Mouse (Mus musculus): ENCODE data around the gene Gm28035. TPM values are rescaled to one million over a fixed set of nuclear protein-coding genes. Genes with fewer than 3 reads are reported as not detected.

The Gm28035 gene
- polyA plus RNA-seq, 1 experiment: 0.55 TPM

DNA sequence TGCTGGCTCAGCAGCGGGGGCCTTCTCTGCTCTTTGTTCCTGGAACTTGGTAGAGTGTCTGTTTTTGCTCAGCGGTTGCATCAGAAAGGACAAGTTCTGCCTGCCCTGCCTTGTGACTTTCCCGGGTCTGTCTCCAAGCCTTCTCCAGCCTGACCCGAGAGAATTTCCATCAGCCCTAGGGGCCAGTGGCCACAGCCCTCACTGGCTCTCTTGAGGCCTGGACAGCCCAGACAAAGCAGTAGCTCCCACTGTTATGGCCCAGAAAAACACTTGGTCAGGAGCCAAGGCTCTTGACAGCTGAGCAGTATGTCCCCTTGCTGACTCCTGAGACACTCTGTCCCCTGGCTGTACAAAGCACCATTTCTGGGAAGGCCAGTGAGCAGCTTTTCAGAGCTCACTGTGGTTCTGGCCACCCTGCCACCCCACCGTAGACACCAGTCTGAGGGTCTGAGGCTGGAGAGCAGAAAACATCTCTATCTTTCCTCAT lies 25.4 kb downstream of the Gm28035 start, which contains the start of gene Phyhd1:
Gene Phyhd1, plus strand, starts transcription at position 437 of the 487 bp plus-strand sequence.
- peak within 1 kb of the TSS; percentile 10 for H3K4me3 ChIP-seq
- TF ChIP-seq MYOG (IDR thresholded peaks at IDR 0.05; ENCODE audit: control insufficient read depth in 1 of 3, insufficient read depth in 1 of 3, insufficient read length in 2 of 3, low read depth in 2 of 3): peak in 2 of 3 experiments; percentile 43 to 75
- no peak for TF ChIP-seq TCF12 (IDR thresholded peaks at IDR 0.05; ENCODE audit: insufficient read depth, poor library complexity, severe bottlenecking)
- no peak for TF ChIP-seq REST (IDR thresholded peaks at IDR 0.05; ENCODE audit: insufficient read depth, insufficient read length)
- TF ChIP-seq TCF3 (IDR thresholded peaks at IDR 0.05; ENCODE audit: insufficient read length, low read depth): no peak
- no peak for TF ChIP-seq MAX (IDR thresholded peaks at IDR 0.05; ENCODE audit: low read depth)
- peak; percentile 28 for TF ChIP-seq POLR2A (IDR thresholded peaks at IDR 0.05; ENCODE audit: insufficient read length, low read depth)
- peak; percentile 48 for TF ChIP-seq POLR2AphosphoS2 (IDR thresholded peaks at IDR 0.05; ENCODE audit: insufficient read length, low read depth)
- TF ChIP-seq E2F4 (IDR thresholded peaks at IDR 0.05; ENCODE audit: insufficient read depth): no peak
- TF ChIP-seq SRF (IDR thresholded peaks at IDR 0.05; ENCODE audit: control insufficient read depth, insufficient read length, low read depth): no peak
- no peak for TF ChIP-seq USF1 (IDR thresholded peaks at IDR 0.05; ENCODE audit: low read depth)
- peak; percentile 91 for TF ChIP-seq CEBPB (IDR thresholded peaks at IDR 0.05; ENCODE audit: insufficient read depth, poor library complexity, severe bottlenecking)
- peak in 2 of 3 experiments; percentile 56 to 65 for TF ChIP-seq MYOD1 (IDR thresholded peaks at IDR 0.05; ENCODE audit: control insufficient read depth in 1 of 3, insufficient read length in 2 of 3, low read depth in 2 of 3)

GRCm38 (mm10) chr2:30266392-30266941 lies 26.1 kb downstream of the Gm28035 start:
- Histone ChIP-seq H3K27me3 (ENCODE audit: control insufficient read depth, insufficient read depth, insufficient read length) (no peaks in the 10 kb centered on the region), H3K4me3 (peak overlapping the region; percentile 10), H3K79me2 (ENCODE audit: control insufficient read depth, insufficient read depth) (peaks cover 3% of the 10 kb centered on the region), H3K36me3 (ENCODE audit: control insufficient read depth, insufficient read depth) (peaks cover 33% of the 10 kb centered on the region), H3ac (ENCODE audit: control insufficient read depth, insufficient read length) (no peak overlapping the region), H3K4me2 (ENCODE audit: low read depth) (peak overlapping the region; percentile 72)
- TF ChIP-seq POLR2AphosphoS2 (IDR thresholded peaks at IDR 0.05; ENCODE audit: insufficient read length, low read depth) (peak; percentile 29), MYOD1 (IDR thresholded peaks at IDR 0.05; ENCODE audit: control insufficient read depth in 1 of 3, insufficient read length in 2 of 3, low read depth in 2 of 3) (no peak), CEBPB (IDR thresholded peaks at IDR 0.05; ENCODE audit: insufficient read depth, poor library complexity, severe bottlenecking) (no peak), TCF12 (IDR thresholded peaks at IDR 0.05; ENCODE audit: insufficient read depth, poor library complexity, severe bottlenecking) (no peak), TCF3 (IDR thresholded peaks at IDR 0.05; ENCODE audit: insufficient read length, low read depth) (no peak), POLR2A (IDR thresholded peaks at IDR 0.05; ENCODE audit: insufficient read length, low read depth) (peak; percentile 39)

More for the DNA sequence above, 25.4 kb downstream of the Gm28035 start, which contains the start of gene Phyhd1:
- H3ac ChIP-seq (ENCODE audit: control insufficient read depth, insufficient read length): no peak within 1 kb of the TSS
- peak within 1 kb of the TSS; percentile 72 for H3K4me2 ChIP-seq (ENCODE audit: low read depth)
- H3K36me3 ChIP-seq (ENCODE audit: control insufficient read depth, insufficient read depth): peaks cover 39% of the 10 kb centered on the region
- no peaks in the 10 kb centered on the region for H3K27me3 ChIP-seq (ENCODE audit: control insufficient read depth, insufficient read depth, insufficient read length)
- H3K79me2 ChIP-seq (ENCODE audit: control insufficient read depth, insufficient read depth): peaks cover 10% of the 10 kb centered on the region

GRCm38 (mm10) chr2:30267466-30267865 lies 27.1 kb downstream of the Gm28035 start:
- TF ChIP-seq POLR2A (IDR thresholded peaks at IDR 0.05; ENCODE audit: insufficient read length, low read depth) (peak; percentile 33), TCF3 (IDR thresholded peaks at IDR 0.05; ENCODE audit: insufficient read length, low read depth) (no peak), MAX (IDR thresholded peaks at IDR 0.05; ENCODE audit: low read depth) (no peak), POLR2AphosphoS2 (IDR thresholded peaks at IDR 0.05; ENCODE audit: insufficient read length, low read depth) (peak; percentile 28), TCF12 (IDR thresholded peaks at IDR 0.05; ENCODE audit: insufficient read depth, poor library complexity, severe bottlenecking) (no peak), REST (IDR thresholded peaks at IDR 0.05; ENCODE audit: insufficient read depth, insufficient read length) (no peak), MYOG (IDR thresholded peaks at IDR 0.05; ENCODE audit: control insufficient read depth in 1 of 3, insufficient read depth in 1 of 3, insufficient read length in 2 of 3, low read depth in 2 of 3) (no peak), E2F4 (IDR thresholded peaks at IDR 0.05; ENCODE audit: insufficient read depth) (no peak)
- no peaks in the 10 kb centered on the region for H3K27me3 ChIP-seq (ENCODE audit: control insufficient read depth, insufficient read depth, insufficient read length)
- peaks cover 26% of the 10 kb centered on the region for H3K36me3 ChIP-seq (ENCODE audit: control insufficient read depth, insufficient read depth)
- peak overlapping the region; percentile 72 for H3K4me2 ChIP-seq (ENCODE audit: low read depth)
- no peak overlapping the region for H3ac ChIP-seq (ENCODE audit: control insufficient read depth, insufficient read length)
- H3K4me3 ChIP-seq: peak overlapping the region; percentile 10
- H3K79me2 ChIP-seq (ENCODE audit: control insufficient read depth, insufficient read depth): no peaks in the 10 kb centered on the region

DNA sequence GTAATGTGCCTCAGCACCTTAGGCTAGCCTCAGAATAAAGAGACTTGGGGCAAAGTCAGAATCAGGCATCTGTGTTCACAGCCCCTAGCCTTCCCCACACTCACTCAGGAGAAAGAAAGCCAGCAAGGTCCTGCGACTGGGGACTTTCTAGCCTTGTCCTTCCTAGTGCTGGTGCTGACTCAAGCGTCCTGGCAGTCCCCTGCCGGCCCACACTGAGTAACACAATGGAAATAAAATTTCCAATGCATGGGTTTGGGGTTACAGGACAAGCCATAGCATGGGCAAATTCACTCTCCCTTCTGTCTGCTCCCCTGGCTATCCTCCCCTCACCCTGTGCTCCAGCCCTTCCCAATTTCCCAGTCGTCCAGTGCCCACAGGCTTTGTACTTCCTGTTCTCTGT lies 28.0 kb downstream of the Gm28035 start:
- TF ChIP-seq SRF (IDR thresholded peaks at IDR 0.05; ENCODE audit: control insufficient read depth, insufficient read length, low read depth) (no peak), POLR2A (IDR thresholded peaks at IDR 0.05; ENCODE audit: insufficient read length, low read depth) (no peak), REST (IDR thresholded peaks at IDR 0.05; ENCODE audit: insufficient read depth, insufficient read length) (no peak), USF1 (IDR thresholded peaks at IDR 0.05; ENCODE audit: low read depth) (no peak)
- H3K79me2 ChIP-seq (ENCODE audit: control insufficient read depth, insufficient read depth): no peaks in the 10 kb centered on the region
- no peak overlapping the region for H3K4me3 ChIP-seq

More for the DNA sequence above, 28.0 kb downstream of the Gm28035 start:
- Histone ChIP-seq H3ac (ENCODE audit: control insufficient read depth, insufficient read length) (no peak overlapping the region), H3K36me3 (ENCODE audit: control insufficient read depth, insufficient read depth) (peaks cover 18% of the 10 kb centered on the region), H3K27me3 (ENCODE audit: control insufficient read depth, insufficient read depth, insufficient read length) (no peaks in the 10 kb centered on the region), H3K4me2 (ENCODE audit: low read depth) (no peak overlapping the region)
